Mouse (Mus musculus) ES-CJ7 (cell line): Measurements from ENCODE around the gene Wls.

Experiments
- DNase-seq: peaks from one replicate; pipeline ENCODE4 v3.0.0; 2011; ENCODE audit warnings: low read depth, low spot score

The Wls gene

GRCm38 (mm10) chr3:159917328-159918090 is 78.0 kb downstream of the Wls start:
- no peak for DNase-seq
